Mouse (Mus musculus) frontal cortex, postnatal 14 days (tissue): ENCODE results near the gene 1810013L24Rik.
"Not testable (repeated sequence)": the region's sequence is repeated elsewhere in the genome, so short reads cannot be mapped to it uniquely, and the experiment has no call there.

ENCODE experiments used
- DNase-seq, 2 experiments: peaks; one replicate each; pipeline ENCODE4 v3.0.0; 2022; ENCODE audit warnings: low spot score in 2 of 2

1810013L24Rik gene

DNA sequence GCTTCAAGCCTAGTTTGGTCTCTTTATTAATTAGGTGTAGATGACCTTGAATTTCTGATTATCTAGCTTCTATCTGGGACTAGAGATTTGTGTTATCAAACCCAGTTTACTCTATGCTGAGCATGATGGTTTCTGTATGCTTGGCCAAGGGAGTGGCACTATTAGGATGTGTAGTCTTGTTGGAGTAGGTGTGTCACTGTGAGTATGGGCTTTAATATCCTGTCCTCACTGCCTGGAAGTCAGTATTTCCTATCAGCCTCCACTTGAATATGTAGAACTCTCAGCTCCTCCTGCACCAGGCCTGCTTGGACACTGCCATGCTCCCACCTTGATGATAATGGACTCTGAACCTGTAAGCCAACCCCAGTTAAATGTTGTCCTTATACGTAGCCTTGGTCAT is 7.0 kb downstream of the 1810013L24Rik start:
- DNase-seq, result no peak

DNA sequence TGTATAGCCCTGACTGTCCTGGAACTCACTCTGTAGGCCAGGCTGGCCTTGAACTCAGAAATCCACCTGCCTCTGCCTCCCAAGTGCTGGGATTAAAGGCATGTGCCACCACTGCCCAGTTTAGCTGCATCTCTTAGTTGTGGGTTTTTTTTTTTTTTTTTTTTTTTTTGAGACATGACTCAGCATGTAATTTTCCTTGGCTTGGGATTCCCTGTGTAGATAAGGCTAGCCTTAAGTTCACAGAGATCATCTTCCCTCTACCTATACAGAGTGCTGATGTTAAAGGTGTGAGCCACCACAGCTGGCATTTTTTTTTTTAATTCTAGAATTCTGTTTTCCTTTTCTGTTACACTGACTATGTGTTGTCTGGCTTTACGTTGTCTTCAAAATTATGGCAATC is 7.7 kb downstream of the 1810013L24Rik start:
- DNase-seq, result no peak

DNA sequence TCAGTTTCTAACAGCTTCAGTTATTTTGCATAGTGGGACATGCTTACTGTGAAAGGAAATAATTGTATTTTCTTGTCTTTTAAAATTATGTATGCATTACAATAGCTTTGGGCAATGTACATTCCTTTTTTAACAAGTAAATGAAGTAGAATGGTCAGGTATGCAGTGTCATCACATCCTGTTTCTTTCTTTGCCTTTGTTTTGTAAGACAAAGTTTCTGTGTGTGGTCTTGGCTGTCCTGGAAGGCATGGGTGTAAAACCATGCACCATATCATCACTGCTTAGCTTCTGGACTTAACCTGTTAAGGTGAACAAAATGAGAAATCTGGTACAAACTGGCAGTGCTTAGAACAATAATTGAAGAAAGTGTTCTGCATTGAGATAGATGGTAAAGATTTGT is 9.0 kb downstream of the 1810013L24Rik start:
- no peak for DNase-seq

DNA sequence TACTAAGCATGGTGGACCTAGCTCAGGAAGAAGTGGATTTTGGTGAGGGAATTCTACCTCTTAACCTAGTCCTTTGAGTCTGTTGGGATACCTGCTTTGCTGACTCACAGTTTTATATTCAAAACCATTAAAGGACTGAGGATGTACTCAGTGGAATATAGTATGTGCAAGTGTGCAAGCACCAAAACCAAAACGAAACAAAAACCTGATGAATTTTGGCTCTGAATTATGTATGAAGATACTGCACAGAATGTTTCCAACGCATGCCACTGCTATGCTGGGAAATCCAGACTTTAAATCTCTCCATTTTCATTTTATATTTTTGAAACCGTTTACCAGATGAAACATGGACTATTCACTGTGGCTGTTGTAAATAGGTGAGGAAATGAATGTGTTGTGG is 10.7 kb downstream of the 1810013L24Rik start:
- no peak for DNase-seq

DNA sequence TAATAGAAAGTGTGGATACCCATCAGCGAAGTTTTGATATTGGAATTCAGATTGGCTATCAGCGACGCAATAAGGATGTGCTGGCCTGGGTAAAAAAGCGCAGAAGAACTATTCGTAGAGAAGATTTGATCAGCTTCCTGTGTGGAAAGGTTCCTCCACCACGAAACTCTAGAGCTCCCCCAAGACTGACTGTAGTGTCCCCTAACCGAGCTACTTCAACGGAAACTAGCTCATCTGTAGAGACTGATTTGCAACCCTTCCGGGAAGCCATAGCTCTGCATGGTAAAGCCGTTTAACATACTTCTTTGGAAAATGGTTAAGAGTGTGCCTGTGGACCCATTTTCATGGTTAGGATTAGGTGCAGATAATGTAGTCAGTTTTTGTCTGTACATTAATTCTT is 13.1 kb downstream of the 1810013L24Rik start:
- no peak for DNase-seq

DNA sequence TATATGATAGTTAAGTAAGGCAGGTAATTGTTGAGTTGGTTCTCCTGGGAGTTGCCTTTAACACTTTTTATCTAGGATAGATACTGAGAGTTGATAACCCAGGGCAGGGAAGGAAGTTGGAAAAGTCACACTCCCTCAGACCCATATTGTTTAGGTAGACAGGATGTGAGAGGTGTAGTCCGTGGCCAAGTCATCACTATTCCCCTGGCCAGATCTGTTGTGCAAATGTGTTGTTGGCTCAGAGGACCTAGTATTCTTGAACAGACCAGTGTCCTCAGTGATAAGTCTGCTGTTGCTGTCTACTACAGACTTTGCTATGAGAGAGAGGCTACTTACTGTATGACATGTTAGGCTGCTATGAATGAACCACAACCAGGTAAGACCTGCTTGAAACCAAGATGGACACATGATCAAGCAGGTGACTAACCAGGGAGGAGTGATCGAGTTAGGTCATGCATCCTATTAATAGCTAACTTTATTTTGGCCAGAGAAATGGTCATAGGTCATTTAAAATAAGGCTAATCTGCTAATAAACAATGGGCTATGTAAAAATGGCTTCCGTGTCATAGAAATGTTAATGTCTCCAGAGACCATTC is 13.8 kb downstream of the 1810013L24Rik start:
- no peak for DNase-seq

DNA sequence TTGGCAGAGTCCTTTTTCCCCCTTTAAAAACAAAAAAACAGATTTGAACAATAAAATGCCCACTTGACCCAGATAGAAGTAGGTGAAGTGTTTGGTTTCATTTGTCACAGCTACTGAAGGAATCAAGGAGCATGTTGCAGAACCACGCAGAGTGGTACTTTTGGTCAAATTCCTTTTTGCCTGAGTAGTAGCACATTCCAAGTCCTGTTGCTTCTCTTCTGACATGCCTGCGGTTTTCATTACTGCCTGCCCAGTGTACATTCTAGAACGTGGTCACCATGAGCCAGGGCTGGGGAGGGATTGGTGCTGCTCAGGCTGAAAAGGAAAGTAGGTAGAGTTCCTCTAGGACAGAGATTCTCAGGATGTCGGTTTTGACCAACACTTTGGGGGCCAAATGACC is 16.1 kb downstream of the 1810013L24Rik start:
- DNase-seq, result no peak

DNA sequence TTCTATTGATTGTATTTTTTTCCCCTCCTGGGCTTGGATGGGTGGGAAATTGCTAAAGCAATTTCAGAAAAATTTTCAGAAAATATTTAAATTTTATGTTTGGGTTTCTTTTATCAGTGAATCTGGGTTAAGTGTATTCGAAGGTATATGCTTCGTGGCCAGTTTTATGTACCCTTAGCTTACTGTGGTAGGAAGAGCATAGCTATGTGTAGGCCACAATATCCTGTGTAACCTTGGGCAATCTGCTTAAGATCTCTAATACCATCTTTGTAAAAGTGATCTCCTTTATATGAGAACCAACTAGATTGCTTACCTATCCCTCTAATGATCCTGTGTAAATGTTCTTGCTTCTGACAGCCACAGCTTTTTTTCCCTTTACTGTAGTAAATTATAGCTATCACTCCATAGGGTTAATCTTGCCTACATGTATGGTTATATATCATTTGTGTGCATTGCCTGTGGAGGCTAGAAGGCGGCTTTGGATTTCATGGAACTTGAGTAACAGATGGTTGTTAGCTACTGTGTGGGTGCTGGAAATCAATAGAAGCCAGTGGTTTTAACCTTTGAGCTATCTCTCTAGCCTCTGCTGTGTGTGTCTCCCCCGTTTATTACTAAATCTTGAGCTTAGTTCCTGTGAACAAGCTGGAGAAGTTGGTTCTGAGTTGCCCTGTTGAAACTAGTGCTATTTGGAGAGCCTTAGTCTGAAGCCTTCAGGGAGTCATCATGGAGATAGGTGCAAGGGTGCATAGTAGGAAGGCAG is 18.6 kb downstream of the 1810013L24Rik start:
- DNase-seq, result no peak

DNA sequence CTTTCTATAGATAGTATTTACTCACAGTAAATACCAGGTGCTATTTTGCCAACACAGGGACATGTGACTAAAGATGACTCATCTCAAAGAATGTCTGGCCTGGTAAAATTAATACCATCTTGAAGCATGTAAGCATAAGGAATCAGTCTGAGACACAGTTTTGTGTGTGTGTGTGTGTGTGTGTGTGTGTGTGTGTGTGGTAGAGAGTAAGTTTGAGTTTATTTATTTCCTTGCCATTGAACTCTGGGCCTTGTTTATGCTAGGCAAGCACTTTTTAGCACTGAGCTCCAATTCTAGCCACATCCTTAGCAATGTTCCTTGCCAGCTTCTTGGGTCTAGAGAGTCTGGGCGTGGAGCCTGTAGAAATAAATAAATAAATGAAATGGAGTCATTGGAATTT is 20.0 kb downstream of the 1810013L24Rik start:
- no peak for DNase-seq

DNA sequence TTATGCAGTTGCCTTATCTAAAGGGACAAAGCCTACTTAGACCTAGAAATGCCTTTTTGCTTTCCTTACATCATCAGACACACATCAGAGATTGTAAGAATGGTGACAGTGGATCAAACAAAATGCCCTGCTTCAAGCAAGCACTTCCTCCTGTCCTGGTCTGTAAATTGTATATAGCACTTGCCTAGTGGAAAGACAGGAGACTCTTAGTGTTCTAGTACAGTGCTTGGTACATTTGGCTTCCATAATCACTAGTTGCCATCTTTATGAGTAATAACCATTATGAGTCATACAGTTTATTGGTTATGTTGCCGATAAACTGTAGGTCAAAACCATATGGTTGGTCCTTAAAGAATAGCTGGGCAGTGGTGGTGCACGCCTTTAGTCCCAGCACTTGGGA is 25.2 kb downstream of the 1810013L24Rik start:
- no peak for DNase-seq

DNA sequence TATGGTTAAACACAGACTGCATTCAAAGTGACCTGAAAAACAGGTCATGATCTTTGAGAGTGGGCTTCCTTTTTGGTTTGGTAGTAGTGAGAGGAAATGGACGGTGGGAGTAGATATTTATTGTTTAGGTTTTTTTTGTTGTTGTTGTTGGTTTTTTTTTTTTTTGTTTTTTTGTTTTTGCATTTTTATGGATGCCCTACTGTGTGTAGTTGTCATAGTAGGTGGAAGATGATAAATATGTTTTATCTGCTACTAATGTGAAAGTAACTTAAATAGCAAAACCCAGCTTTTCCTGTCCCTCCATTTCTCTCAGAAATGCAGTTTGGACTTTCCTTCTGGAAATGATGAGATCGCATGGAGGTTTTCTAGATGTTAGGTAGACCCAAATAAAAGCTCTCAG is 26.9 kb downstream of the 1810013L24Rik start:
- no peak for DNase-seq

DNA sequence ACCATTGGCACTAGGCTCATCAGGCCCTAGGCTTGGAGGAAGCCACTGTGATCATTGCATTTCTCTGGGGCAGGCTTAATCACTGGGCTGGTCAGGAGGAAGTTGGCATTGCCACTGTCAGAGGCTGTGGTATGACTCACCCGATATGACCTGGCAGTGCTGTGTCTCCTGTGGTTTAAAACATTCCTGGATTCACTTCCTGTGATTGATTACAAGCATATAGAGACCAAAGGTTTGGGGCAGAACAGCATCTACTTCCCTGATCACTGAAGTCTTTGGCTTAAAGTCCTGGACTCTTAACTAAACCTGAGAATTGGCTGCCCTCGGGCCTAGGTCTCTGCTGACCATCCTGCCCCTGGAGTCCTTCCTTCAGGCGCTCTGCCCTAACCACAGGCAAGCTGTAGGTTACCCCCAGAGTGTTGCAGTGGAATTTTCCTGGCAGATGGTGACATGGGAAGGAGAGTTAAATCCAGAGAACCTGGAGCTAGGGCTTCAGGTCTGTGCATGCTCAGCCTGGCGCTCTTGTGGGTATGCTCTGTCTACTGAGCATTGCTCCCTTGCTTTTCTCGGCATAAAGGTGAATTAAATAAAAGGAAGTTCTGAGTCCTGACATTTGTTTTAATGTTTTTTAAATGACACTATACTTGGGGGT is 32.6 kb downstream of the 1810013L24Rik start:
- no peak for DNase-seq

DNA sequence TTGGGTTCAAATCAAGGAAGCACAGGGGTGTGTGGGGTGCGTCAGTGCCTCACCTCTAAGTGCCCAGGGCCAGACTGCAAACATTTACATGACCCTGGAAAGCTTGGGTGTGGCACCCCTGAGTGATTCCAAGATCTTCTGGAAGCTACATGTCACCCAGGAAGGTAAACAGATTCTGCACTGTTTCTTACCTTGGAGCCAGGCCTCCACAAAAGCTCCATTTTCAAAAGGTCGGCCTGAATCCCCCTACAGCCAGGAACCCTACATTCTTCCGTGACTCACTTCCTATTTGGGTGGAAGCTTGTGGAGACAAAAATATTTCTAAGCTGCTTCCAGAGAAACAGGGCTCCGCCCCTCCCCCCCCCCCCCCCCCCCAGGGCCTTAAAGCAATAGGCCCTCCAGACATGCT is 34.3 kb downstream of the 1810013L24Rik start:
- DNase-seq, result no peak

DNA sequence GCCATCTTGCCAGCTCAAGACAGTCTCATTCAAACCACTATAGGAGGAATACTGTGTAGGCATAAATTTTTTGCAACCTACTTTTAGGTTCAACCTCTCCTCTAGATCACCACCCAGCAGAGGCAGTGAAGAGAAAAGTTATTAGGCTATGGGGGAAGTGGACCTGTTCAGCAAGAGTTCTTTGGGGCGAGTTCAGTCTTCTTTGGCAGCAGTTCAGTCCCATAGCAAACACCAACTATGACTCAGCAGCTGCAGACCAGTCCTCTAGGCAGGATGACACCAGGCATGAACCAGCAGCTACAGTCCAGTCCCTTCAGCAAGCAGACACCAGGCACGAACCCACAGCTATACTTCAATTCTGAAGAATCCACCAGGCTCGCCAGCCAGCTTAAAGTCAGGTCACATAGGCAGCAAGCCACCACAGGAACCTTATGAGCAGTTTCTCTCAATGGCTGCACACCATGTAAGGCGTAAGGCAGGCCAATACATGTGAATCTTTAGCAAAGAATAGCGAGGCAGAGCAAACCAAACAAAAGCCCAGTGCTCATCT is 37.6 kb downstream of the 1810013L24Rik start:
- no peak for DNase-seq

DNA sequence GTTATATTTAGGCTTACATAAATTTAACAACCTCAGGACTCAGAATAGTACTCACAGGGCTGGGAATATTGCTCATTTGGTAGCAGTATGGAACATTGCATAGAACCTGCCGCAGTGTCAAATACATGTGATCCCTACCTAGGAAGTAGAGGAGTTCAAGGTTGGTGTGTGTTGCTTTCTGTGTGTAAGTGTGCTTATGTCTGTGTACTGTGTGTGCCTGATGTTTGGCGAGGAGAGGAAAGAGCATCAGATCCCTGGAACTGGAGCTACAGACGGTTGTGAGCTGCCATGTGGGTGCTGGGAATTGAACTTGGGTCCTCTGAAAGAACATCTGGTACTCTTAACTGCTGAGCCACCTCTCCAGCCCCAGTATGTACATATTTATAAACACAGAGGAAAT is 38.6 kb downstream of the 1810013L24Rik start:
- DNase-seq, result no peak

DNA sequence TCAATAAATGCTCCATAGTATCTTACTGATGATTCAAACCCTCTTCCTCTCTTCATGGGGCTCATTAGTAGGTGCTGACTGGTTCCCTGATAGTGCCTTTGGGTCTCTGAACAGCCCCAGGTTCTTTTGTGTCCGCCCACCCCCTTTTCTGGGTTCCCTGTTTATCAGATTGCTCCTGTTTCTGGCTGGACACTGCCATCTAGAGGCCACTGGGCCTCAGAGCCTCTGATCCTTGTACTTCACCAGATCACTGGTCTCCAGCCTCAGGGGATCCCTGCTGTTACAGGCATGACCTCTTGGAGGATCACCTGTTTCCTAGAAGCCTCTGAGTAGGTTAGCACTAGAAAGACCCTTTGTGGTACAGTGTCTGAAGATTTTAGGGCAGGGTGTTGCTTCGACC is 39.8 kb downstream of the 1810013L24Rik start:
- DNase-seq, result peak; percentile 60 to 70

DNA sequence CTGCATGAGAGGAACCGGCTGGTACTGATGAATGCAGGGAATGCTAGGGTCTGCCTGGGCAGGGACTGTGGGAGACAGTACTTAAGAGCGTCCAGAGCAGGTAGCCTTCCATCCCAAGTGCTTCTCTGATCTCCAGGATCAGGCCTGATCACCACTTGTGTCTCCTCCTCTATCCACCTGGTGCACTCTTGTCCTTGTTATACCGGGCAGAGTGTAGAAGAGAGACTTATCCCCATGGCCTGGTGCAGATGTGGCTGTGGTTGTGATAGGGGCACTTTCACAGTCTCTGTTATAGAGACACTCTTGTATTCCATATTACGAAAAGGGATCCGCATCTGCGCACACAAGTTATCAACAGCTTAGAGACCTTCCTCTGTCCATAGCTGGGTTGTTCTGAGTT is 41.5 kb downstream of the 1810013L24Rik start:
- no peak for DNase-seq

DNA sequence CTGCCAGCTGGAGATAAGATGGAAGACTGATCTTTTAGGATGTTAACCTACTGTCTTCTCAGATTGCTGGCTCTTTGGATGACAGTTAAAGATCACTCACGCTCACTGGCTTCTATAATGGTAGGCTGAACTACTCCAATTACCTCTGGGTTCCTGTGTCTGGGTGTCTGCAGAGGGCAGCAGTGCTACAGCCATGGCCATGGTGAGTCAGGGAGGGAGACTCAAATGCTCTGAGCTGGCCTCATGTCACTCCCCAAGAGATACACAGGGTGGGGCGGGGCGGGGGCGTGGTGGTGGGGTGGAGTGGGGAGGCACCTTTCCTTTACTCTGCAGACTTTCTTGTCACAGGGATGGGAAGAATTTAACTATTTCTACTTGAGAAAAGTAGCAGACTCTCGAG is 42.1 kb downstream of the 1810013L24Rik start:
- no peak for DNase-seq

DNA sequence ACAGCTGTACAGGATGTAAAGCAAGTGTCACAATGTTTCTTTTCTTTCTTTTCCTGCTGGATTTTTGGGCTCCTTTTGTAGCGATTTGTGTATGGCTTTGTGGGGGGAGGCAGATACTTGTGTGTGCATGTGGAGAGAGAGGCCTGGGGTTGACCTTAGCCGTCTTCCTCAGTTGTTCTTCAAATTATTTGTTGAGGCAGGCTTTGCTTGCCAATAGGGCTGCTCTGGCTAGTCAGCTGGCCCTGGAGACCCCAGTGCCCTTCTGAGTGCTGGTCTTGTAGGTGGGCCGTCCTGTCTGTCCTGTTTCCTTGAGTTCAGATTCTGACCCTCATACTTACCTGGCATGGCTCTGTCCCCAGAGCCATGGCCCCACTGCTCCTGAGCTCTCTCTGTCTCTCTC is 42.6 kb downstream of the 1810013L24Rik start:
- no peak for DNase-seq

DNA sequence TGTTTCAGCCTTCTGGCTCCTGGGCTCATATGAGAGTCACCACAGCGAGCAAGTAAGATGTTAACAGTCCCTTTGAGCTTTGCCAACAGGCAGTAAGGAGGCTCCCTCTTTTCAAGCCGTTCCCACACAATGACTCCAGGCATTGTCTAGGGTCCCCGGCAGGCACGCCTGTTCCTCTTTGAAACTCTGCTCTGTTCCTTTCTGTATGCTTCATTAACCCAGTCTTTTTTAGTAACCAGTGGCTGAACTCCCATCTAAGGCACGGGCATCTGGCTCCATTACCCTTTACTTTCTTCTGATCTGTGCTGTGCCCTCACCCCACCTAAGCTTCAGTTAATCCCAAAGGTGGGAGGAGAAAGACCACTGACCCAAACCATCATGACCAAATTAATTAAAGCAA is 50.2 kb downstream of the 1810013L24Rik start:
- DNase-seq, result no peak

DNA sequence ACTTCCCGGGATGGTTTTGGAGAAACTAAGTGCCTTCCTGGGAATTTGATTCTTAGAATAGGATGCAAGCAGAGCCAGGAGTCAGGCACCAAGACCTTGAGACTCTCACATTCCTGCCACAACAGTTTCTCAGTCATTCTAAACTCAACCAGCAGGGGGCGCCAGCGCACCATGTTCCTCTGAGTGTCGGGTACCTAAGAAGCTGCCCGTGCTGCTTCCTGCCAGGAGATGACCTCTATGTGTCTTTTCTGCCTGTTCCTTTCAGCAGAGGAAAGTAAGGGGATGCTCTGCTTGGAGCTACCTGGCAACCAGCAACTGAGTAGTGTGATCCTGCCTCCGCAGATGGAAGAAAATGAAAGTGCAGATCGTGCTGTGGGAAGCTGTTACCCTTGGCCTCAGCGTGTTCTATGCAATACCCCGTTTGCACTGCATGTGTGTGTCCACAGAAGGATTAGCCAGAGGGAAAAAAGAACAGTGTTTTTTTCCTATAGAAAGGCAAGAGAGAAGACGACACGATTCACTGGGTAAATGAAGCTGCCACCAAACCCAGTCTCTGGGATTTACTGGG is 53.9 kb downstream of the 1810013L24Rik start:
- DNase-seq, result peak; percentile 85 to 96

DNA sequence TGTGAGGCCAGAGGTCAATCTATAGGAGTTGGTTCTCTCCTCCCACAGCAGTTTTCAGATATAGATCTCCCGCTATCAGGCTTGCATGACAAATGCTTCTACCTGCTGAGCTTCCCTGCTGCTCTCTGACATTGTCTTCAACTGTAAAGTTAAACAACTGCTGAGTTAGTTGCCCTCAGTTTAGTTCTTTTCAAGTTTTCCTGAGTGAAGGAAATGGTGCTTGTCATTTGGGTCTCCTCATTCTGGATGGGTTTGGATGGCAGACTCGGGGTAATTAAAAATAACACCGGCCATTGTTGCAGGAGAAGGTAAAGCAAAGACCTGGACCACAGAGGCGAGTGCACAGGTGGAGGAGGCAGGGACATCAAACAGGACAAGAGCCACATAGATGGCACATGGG is 64.3 kb downstream of the 1810013L24Rik start:
- DNase-seq, result not testable (repeated sequence)

DNA sequence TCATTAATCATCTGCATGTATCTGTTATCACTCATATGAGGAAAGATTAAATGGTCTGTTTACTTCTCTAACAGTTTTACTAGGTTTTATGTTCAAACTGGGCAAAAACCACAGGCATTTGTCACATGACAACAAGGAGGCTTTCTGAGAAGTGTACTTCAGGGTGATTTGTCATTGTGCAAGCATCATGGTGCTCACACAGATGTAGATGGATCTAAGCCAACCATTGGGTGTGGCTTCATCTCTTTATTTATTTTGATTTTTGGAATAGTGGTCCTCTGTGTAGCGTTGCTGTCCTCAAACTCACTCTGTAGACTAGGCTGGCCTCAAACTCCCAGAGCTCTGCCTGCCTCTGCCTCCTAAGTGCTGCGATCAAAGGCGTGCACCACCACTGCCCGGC is 65.4 kb downstream of the 1810013L24Rik start:
- no peak for DNase-seq
